Mouse (Mus musculus) frontal cortex, postnatal 36 days (tissue): ENCODE results near the gene Tnfrsf17.
"Not testable (repeated sequence)": the region's sequence is repeated elsewhere in the genome, so short reads cannot be mapped to it uniquely, and the experiment has no call there.

ENCODE experiments used
- DNase-seq, 2 experiments: peaks; one replicate each; pipeline ENCODE4 v3.0.0; 2022; ENCODE audit warnings: low spot score in 2 of 2

Tnfrsf17 gene

GRCm38 (mm10) chr16:11331030-11331429 is 17.4 kb downstream of the Tnfrsf17 start:
- no peak for DNase-seq

GRCm38 (mm10) chr16:11343292-11343815 is 29.7 kb downstream of the Tnfrsf17 start:
- DNase-seq, result no peak

GRCm38 (mm10) chr16:11351903-11352302 is 38.3 kb downstream of the Tnfrsf17 start:
- no peak for DNase-seq

GRCm38 (mm10) chr16:11359173-11359572 is 45.6 kb downstream of the Tnfrsf17 start:
- no peak for DNase-seq

GRCm38 (mm10) chr16:11359919-11360318 is 46.3 kb downstream of the Tnfrsf17 start:
- DNase-seq, result no peak

GRCm38 (mm10) chr16:11360576-11360975 is 47.0 kb downstream of the Tnfrsf17 start:
- DNase-seq, result not testable (repeated sequence)

GRCm38 (mm10) chr16:11365626-11366025 is 52.0 kb downstream of the Tnfrsf17 start:
- no peak for DNase-seq

- DNase-seq, result no peak
Measured at GRCm38 (mm10) chr16:11366851-11367250, 53.2 kb downstream of the Tnfrsf17 start.

- no peak for DNase-seq
Measured at GRCm38 (mm10) chr16:11368412-11368811, 54.8 kb downstream of the Tnfrsf17 start.

GRCm38 (mm10) chr16:11369162-11369561 is 55.5 kb downstream of the Tnfrsf17 start:
- no peak for DNase-seq

- DNase-seq, result no peak
Measured at GRCm38 (mm10) chr16:11369642-11370041, 56.0 kb downstream of the Tnfrsf17 start.
